Mouse (Mus musculus): ENCODE measurements at regions not wholly inside any gene's neighbourhood (a gene's known extent, or its start where the extent isn't known, plus 50 kb on each side); places are given as distances from the start of the nearest gene placed in this dataset.

DNA sequence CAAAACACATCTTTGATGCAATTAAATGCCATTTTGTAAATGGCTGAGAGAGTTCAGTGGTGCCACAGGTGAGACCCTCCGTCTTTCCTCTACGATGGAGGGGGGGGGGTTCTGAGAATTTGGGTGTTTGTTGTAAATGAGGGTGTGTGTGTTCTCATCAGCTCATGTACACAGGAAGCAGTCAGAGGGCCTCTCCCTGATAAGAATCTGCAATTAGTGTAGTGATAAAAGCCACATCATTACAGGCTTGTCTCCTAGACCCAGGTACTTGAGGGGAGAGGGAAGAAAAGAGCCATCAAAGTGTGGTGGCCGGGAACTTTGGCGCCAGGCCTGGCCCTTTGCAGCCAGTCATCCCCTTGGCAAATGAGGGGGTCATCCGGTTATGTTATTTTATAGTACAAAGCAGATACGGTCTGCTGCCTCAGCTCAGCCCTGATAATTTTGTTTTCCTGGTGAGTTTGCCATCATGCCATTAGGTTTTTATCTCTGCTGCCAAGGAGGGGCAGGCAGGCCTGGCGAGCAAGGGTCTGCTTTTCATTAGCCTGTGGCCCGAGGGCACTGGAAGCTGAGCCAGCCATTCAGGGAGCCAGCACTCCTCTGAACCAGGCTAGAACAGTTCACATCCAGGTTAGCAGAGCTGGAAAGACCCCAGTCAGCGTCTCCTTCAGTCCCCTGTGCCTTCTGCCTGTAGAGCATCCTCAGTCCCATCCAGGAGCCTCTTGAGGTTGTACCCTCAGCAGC is 59.7 kb downstream of the H2al1j start:
- no peak for DNase-seq

DNA sequence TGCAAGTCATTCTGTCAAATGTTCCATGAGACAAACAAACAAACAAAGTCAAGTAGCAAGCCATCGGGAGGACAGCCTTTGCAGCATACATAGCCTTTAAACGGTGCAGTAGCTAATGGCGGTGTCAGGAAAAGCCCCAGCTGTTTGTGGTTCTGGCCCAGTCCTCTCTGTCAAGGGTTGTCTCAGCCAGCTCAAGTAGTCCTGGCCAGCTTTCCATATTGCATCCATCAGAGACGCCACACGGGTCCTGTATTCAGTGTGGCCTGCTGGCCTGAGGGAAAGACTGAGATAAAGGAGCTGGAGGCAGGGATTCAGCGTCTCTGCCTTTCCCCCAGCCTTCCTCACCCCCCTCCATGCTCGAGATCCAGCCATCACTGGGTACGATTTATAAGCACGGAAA is 61.2 kb downstream of the H2al1j start:
- DNase-seq, result no peak

DNA sequence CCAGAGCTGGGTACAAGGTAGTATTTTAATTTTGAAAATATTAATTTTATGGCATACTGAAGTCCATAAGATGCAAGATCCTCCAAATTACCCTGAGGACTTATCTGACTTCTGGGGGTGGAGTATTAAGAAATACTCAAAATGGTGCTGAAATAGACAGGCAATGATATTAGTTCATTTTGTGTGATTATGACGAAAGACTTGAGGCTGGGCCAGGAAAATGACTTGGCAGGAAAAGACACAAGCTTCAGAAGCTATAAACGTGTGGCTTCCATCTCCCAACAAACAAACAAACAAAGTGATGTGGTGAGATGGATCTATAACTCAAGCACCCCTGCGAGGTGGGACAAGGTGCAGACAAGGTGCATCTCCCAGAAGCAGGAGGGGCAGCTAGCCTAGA is 72.8 kb downstream of the H2al1j start:
- DNase-seq, result no peak

DNA sequence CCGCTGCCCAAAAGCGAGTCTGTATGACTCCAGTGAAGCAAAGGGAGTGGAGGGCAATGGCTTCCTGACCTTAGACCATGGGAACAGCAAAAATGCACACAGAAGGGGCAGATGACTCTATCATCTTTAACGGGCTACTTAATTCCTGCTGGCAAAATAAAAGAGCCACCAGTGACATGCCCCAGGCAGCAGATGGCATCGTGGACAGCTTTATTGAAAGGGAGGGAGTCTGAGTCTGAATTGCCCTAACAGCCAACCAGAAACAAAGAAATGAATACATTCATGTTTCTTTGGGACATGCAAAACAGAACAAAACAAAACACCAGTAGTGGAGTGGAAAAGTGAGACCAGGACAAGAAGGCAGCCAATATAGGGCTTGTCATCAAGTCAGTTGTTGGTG is 76.7 kb downstream of the H2al1j start:
- DNase-seq, result peak in 1 of 2 experiments; percentile 19

DNA sequence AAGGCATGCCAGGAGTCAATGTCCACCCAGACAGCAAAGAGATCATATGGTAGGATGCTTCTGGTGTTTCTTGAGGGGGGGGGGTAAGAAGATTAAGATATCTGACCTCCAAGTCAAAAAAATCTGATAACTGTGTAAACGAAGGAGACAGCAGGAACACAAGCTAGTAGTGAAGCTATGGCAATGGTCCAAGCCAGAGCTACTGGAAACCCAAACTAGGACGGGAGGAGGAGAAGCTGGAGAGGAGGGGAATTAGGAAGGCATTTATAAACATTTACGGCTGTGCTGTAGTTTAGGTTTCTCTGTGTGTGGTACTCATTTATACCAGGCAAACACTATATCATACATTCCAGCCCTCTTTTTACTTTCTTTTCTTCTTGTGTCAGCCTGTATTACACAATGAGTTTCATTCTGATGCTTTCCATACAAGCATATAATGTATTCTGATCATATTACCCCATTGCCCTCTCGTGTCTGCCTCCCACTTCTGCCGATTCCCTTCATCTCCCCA is 84.7 kb downstream of the H2al1j start:
- DNase-seq, result no peak

DNA sequence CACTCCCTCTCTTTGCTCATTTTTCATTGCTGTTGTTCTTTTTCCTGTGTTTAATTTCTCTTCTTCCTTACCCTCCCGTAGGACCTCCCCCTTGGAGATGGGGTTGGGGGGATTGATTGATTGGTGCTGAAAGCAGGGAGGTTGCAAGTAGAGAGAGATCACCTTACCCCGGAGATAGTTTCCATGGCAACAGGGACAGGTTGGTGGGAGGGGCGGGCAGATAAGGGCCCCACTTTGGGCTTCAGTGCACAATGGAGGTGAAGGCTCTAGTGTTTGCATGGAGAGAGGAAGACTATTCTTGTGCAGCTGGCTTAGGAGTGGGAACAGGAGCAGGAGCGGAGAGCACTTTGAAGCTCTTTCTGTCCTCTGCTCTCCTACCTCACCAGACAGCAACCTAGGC is 88.0 kb downstream of the H2al1j start:
- DNase-seq, result no peak

DNA sequence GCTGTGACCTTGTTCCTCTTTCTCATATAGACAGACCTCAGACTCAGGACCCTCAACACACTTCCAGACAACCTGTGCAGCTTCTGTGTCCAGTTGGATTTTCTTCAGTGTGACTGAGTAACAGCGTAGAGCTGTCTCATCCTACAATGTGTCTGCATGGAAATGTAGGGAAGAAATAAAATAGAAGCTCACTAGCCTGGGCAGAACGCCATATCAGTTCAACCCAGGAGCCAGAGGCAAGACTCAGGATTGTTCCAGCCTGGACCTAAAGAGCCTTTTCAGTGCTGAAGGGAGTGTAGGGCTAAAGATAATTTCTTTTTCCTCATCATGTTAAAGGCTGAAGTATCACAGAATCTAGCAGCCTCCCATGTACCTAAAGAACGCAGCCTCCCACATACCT is 88.9 kb downstream of the H2al1j start:
- DNase-seq, result no peak

DNA sequence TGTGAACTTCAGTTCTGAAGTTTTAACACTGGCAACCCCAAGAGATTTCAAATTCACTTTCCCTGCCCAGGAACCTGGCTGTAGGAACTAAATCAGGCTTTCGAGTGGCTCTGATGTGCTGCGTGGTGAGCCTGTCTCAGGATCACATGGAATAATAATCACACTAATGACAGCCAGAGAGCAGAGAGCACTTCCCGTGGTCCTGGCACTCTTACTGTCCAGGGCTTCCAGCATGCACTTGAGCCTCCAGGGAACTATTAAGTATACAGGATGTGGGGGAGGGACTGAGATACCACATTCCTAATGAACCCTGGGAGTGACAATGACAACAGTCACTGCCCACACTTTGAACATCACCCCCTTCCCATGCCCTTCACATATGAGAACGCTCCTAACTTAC is 90.2 kb downstream of the H2al1j start:
- no peak for DNase-seq

DNA sequence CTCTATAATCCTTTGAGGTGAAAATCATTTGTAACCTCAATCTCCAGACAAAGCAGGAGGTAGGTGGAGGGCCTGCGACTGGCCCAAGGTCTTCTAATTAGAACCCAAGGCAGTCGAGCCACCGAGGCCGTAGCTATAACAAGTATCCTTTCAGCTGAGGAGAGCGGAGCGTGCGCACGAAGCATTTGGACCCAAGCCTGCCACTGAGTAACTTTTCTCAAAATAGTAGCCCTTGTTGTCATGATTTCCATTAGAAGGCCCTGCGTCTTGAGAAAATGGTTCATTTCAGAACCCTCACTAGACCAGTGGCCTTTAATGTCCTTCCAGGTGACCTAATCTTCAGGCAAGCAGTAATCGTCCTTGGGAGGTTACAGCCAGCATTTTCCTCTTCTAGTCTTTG is 90.6 kb downstream of the H2al1j start:
- no peak for DNase-seq

DNA sequence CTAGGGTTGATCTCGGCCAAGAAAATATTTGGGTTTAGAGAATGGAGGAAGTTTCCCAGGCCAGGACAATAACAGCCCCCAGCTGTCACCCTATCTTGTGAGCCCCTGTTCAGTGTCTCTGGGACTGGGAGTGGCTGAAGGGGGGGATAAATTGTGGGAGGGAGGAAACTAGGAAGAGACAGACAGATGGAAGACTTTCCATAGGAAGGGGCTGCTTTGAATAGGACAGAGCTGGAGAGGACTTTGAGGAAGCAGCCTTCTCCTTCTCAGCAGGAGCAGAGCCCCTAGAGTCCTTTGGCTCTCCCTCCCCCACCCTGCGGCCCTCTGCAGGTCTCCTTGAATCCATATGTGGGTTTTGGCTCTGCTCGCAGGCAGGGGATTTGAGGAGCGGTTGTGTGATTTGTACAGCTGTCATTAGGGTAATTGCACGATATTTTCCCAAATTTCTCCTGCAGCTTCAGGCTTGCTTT is 91.6 kb downstream of the H2al1j start:
- DNase-seq, result no peak

DNA sequence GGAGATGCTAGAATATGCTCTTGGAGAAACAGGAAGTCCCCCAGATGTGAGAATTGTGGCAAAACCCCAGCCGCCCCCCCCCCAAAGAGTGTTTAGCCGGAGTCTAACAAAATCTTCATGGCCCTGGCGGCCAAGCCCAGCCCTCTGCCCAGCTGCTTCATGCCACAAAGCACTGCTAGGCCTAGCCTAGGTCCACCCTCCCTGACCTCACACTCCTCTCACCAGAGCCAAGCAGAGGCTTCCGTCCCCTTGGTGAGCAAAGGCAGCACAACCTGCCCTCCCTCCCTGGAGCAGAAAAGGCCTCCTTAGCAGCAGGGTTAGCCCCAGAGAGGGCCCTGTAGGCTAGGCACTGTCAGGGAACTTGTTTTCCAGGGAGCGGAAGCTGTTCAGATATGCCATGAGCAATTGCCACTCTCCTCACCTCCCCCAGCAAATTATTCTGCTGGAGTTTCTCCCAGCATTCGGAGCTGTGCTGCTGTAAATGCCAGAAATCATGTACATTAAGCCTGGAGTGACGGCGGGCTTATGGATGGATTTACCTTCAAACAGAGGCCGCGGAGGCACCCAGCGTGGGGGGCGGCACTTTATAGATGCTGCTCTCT is 104.9 kb downstream of the H2al1j start:
- DNase-seq, result no peak

DNA sequence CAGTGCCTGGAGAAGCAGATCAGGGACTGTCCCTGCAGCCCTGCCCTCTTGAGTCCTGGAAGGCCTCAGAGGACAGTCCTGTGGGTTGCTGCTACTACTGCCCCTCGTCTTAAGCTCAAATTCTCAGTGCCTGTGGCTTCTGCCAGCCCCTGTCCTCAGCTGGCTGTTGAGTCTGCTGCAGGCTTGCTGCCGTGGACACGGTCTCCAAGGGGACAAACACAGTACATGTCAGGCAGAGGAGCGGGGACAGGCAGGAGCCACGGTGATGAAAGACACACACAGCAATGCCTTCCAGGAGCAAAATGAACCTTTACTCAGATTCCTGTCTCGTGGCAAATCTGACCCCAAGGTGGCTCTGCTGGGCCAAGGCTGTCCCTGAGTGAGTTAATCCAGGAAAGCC is 107.7 kb downstream of the H2al1j start:
- no peak for DNase-seq

DNA sequence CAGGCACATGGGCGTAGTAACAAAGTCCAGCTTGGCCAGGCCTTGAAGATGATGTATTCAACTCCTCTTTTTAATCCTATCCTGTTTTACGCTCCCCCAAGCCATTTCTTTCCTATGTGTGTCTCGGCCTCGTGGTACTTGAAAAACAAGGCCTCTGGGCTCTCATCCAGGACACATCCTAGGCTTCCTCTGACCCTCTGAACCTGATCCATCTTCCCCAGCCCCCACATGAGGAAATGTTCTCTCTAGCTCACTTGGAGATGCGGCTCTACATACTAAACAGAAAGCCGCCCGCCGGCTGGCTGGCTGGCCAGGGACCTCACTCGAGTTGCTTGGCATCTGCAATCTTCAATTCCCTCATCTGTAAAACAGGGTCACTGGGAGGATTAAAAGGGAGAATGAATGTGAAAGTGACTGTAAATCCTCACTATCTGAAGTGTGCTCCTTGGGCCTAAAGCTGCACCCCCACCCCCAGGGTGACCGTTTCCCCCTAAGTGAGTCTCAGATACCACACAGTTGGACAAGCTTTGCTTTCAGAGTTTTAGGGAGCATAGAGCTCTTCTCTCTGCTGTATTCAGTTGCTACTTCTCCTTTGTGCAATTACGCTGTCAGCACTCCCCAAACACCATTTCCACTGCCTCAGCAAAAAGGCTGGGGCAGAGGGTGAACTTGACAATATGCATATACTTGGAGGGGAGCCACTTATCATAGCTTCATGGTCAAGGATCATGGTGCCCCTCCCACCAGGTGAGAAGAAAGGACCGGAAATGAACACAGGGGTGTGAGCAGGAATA is 109.7 kb downstream of the H2al1j start:
- peak in 1 of 2 experiments; percentile 11 for DNase-seq

DNA sequence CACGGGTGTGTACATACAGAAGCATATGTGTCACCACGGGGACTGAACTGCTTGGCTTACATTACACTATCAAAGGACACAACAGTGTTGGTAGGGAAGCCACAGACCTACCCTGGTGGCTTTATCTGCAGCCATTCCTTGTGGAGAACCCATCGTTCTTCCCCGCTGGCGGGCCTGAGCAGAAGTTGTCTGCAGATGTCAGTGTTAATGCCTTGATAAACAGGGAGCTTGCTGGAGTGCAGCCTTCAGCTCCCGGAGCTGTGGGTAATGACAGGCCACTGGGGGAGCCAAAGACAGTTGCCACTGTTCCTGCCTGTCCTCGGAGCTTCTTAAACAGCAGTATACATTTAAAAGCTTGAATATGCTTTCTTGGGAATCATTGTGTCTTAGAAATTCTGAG is 115.9 kb downstream of the H2al1j start:
- no peak for DNase-seq

DNA sequence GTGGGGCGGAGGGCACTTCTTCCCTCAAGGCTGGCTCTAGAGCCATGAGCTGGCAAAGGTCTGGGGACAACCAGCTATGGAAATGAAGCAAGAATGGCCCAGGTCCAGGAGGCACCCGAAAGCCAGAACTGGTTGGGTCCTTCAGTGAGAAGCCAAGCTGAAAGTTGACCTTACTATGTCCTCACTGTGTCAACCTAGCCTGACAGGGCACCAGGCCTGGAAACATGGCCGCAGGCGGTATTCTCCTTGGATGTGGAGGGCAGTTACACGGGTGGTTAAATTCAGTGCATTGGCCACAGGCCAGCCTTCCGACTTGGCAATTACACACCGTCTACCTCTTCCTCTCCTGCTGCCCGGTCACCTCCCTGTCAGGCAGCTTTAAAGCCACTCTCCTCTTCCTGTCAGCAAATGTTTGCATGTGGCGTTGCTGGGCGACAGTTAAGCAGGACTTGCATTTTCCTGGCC is 116.7 kb downstream of the H2al1j start:
- peak; percentile 55 to 66 for DNase-seq

DNA sequence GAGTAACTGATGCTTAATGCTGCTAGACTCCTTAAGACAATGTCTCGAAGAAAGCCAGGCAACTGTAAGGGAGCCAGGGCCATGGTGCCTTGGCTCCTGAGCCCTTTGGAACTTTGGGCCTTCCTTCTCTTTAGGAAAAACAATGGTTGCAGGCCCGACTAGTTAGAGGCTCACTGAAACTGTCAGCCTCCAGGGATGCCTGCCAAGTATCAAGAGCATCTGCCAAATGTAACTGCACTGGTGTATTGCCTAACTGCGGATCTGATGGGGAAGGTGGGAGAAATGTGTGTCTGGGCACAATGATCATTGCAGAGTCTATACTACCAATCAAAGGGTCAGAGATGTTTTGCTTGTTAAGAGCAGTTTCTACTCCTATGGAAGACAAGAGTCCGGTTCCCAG is 121.1 kb downstream of the H2al1j start:
- DNase-seq, result peak in 1 of 2 experiments; percentile 37

DNA sequence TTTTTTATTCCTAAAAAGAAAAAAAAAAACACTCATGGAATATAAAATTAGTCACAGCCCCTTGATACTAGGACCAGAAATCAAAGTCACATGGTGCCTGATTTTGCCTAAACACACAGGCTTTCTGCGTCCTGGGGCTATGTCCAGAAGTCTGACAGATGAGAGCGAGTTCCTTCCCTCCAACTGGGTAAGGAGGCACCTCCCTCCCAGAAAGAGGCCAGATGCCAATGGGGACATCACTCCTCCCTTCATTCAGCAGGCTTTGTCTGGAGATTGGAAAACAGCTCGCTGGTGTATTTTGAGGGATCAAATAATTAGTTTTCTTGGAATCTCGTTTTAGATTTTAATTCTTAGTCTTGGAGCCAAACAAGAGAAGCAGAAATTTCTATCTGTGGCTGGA is 130.9 kb downstream of the H2al1j start:
- DNase-seq, result no peak

DNA sequence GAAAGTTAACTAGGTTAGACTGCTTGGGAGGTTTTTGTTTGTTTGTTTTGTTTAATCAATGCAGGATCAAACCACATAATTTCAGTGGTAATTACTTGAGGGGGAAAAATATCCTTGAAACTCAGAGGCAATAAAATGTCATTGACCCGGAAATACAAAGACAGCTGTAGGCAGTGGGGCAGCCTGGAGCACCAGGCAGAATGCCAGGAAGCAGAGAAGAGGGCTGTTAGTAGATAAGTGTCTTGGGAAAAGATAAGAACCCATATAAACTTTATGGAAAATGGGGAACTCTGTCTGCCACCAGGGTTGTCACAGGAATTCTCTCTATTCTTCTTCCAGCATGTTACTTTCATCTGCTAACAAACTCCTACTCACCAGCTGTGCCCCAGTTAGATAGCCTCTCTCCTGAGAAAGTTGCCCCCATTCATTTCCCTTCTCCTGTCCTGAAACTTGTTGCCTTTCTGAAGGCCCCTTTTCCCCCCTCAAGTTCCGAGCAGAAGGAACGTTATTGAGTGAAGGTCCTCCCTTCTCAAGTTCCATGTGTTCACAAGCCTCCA is 136.4 kb downstream of the H2al1j start:
- no peak for DNase-seq

DNA sequence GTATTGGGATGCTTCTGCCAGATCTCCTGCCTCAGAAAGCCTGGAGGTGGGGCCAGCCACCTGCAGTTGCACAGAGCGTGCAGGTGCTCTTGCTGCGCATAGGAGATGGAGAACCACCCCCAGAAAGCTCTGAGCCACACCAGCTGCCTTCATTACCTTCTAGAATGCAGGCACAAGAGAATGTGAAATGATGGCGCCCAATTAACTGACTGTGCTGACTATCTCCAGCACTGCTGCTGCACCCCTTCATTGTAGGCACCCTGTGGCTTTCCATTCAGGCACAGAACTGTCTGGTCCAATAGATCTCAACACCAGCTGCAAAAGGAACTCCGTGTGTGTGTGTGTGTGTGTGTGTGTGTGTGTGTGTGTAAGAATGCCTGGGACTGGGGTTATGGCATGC is 138.6 kb downstream of the H2al1j start:
- no peak for DNase-seq

DNA sequence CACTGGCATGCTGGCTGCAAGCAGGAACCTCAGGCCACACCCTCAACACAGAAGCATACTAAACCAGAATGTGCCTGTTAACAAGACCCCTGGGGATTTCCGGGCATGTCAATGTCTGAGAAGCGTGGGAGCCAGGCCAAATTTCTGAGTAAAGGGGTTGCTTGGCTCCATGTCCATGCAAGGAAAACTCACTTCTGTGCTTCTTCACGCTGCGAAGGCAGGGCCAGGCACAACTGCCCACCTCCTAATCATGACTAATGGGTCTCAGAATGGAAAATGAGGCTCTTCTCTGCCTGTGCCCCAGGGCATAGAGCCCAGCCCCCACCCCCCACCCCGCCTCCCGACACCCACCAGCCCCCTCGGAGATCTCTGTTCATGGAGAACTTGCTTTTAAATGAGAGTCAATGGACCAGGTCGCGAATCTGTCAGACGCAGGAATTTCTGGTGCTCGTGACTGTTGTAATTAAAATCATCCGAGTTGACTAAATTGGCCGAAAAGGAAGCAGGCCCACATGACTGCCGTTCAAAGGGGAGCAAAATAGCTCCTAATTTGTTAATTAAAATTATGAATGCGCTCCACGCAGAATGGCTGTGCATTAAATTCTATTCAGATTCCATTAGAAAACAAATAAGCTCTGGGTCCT is 152.2 kb downstream of the H2al1j start:
- no peak for DNase-seq

DNA sequence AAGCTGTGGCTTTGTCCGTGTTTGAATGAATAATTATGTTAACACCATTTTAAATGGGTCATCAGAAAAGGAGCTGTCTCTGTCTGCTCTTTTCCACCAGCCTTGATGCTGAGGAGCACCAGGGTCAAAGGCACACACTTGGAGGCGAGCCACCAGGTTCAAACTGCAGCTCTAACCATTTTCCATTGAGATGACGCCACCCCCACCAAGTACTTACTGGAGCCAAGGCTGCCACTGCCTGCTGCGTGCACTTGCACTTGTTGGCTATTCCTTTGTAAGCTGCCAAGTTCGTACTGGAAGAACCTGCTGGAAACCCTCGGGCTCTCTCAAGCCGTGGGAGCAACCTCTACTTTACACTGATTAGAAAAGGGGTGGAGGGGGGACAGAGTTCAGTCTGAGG is 154.5 kb downstream of the H2al1j start:
- DNase-seq, result peak; percentile 34 to 39

DNA sequence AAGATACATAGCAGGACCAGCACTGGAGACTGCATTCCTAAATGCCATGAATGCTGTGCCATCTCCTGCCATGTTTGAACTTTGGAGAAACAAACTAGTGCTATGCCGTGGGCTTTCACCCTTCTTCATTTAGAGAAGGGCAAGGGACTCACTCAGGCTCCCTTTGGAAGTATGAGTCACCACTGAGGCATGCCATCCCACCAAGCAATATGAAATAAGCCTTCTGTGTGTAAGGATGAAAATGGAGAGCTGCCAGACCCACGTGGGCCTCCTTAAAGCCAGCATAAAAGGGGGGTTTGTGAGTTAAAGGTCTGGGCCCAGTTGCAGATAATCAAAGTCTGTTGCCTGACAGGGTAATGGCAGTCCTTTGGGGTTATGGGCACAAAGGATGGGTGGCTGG is 159.0 kb downstream of the H2al1j start:
- DNase-seq, result no peak

DNA sequence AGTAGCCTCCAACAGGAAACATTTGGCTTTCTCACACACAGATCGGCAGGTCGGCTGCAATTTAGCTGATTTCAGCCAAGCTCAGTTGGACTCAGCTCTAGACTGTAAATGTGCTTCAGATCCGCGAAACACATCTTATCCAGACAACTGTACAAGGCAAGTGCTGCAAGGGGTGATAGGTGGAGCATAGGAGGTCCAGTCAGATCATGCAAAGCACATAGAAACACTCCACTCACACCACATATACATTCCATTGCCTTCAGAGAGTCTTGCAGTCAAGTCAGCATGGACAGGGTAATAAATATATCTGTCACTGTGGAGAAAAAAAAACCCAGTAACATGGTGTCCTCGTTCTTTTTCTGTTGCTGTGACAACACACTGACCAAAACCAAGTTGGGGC is 160.3 kb downstream of the H2al1j start:
- DNase-seq, result no peak

Measured in cerebellum, postnatal 25 days (tissue).